Mouse (Mus musculus) embryonic facial prominence, embryonic 15.5 days (tissue): Measurements from ENCODE around the gene Sebox. TPM values are rescaled to one million over a fixed set of nuclear protein-coding genes. Genes with fewer than 3 reads are reported as not detected.
A peak's percentile ranks its signal among the peaks of the same experiment; 100 is the strongest.

Experiments
- ATAC-seq: fragments of 200-750 bp; cut with Nextera tagmentation; 2 replicates; pipeline ENCODE4 v1.8.0; 2017; ENCODE audit warnings: low read depth, moderate TSS enrichment; ENCODE audit not compliant: insufficient number of reproducible peaks, low FRiP score, low TSS enrichment
- H3K27ac ChIP-seq: fragments of 300-500 bp; sonication (generic); replicated peaks from 2 replicates; pipeline ENCODE4 v1.5.1; 2015; ENCODE audit warnings: mild to moderate bottlenecking, inconsistent platforms
- H3K27me3 ChIP-seq: fragments of 300-500 bp; sonication (generic); 2 replicates; pipeline ENCODE4 v1.6.1; 2015; ENCODE audit warnings: inconsistent platforms
- H3K36me3 ChIP-seq: fragments of 300-500 bp; sonication (generic); 2 replicates; pipeline ENCODE4 v1.6.1; 2015; ENCODE audit warnings: mild to moderate bottlenecking, inconsistent platforms
- H3K4me1 ChIP-seq: fragments of 300-500 bp; sonication (generic); 2 replicates; pipeline ENCODE4 v1.6.1; 2015; ENCODE audit warnings: inconsistent platforms
- H3K4me2 ChIP-seq: fragments of 300-500 bp; sonication (generic); replicated peaks from 2 replicates; pipeline ENCODE4 v1.6.1; 2015; ENCODE audit warnings: mild to moderate bottlenecking, inconsistent platforms
- H3K4me3 ChIP-seq: fragments of 300-500 bp; sonication (generic); replicated peaks from 2 replicates; pipeline ENCODE4 v1.5.1; 2015; ENCODE audit warnings: mild to moderate bottlenecking, inconsistent platforms
- H3K9ac ChIP-seq: fragments of 300-500 bp; sonication (generic); 2 replicates; pipeline ENCODE4 v1.6.1; 2015; ENCODE audit warnings: inconsistent platforms
- H3K9me3 ChIP-seq: fragments of 300-500 bp; sonication (generic); replicated peaks from 2 replicates; pipeline ENCODE4 v1.6.1; 2016; ENCODE audit warnings: inconsistent platforms
- WGBS: fragments of 180-500 bp; shearing (Covaris S2); methylation state at CpG from one replicate; pipeline ENCODE4 v1.1.7; 2015; 5-methylcytosine and 5-hydroxymethylcytosine counted together
- polyA plus RNA-seq: library from polyadenylated mRNA; unstranded; fragments of >200 nt; fragmentation: Nextera tagmentation; extraction: Ambion mirVana; gene quantifications from 2 replicates; pipeline ENCODE4 v1.2.1, GENCODE M21; 2015

Sebox gene
- 0.17 TPM in 1 of 2 replicates, not detected in the other for polyA plus RNA-seq

- Histone ChIP-seq H3K36me3 (peaks cover 16% of the 10 kb centered on the region), H3K27me3 (peaks cover 25% of the 10 kb centered on the region), H3K4me2 (no peak within 1 kb of the TSS), H3K27ac (no peak within 1 kb of the TSS), H3K9ac (no peak within 1 kb of the TSS), H3K9me3 (no peaks in the 10 kb centered on the region), H3K4me1 (peaks cover 2% of the 10 kb centered on the region; the same call in 1 of the 2 replicates), H3K4me3 (no peak within 1 kb of the TSS)
- WGBS, result 61% methylated on average over 7 of the region's 7 CpGs
- no peak for ATAC-seq
Observed at GRCm38 (mm10) chr11:78502909-78503650, at the start of gene Sebox. Gene Sebox, plus strand, starts transcription at chr11:78503447.

- Histone ChIP-seq H3K4me3 (no peak overlapping the region), H3K9ac (no peak overlapping the region), H3K9me3 (no peaks in the 10 kb centered on the region), H3K27ac (no peak overlapping the region), H3K36me3 (no peaks in the 10 kb centered on the region), H3K27me3 (0 out of 2 replicates have a peak, but pooled peaks cover 5% of the 10 kb centered on the region), H3K4me2 (no peak overlapping the region), H3K4me1 (no peaks in the 10 kb centered on the region)
- no peak for ATAC-seq
- WGBS, result 12% methylated on average over 4 of the region's 4 CpGs
Observed at GRCm38 (mm10) chr11:78453675-78454074, 49.6 kb upstream of the Sebox start.

DNA sequence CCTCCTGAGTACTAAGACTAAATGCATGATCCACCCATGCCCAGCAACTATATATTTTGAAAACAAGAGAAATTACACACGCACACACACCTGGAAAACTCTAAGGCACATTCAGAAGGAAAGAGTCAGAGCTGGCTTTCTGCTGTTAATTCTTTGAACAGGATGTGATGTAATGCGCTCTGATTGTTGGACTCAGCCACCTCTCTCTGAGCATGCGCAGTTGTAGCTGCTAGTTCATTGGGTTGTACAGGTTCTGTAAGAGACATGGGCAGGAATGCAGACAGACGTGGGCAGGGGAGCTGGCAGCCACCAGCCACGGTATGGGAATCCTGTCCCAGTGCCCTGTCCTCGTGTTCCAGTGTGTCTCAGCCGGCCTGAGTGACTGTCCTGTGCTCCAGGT, 49.0 kb upstream of the Sebox start:
- Histone ChIP-seq H3K27me3 (0 out of 2 replicates have a peak, but pooled peaks cover 5% of the 10 kb centered on the region), H3K4me1 (no peaks in the 10 kb centered on the region), H3K27ac (no peak overlapping the region), H3K9me3 (no peaks in the 10 kb centered on the region), H3K36me3 (no peaks in the 10 kb centered on the region), H3K9ac (no peak overlapping the region), H3K4me2 (no peak overlapping the region), H3K4me3 (no peak overlapping the region)
- peak; percentile 7; the same call in 1 of the 2 replicates for ATAC-seq
- 73% methylated on average over 7 of the region's 7 CpGs for WGBS

DNA sequence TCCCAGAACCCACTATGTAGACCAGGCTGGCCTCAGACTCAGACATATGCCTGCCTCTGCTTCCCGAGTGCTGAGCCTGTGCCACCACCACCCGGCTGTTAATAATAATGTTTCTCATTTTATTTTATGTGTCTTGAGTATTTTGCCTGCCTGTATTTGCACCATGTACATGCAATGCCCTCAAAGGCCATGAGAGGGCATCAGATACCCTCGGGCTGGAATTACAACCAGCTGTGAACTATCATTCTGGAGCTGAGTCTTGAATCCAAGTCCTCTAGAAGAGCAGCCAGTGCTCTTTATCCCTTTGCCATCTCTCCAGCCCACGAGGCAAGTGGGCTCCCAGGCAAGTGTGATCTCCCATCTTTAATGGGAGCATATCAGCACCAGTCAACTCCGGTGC, 47.9 kb upstream of the Sebox start:
- ATAC-seq, result no peak
- H3K27ac ChIP-seq, result no peak overlapping the region
- H3K27me3 ChIP-seq, result 0 out of 2 replicates have a peak, but pooled peaks cover 3% of the 10 kb centered on the region
- H3K9me3 ChIP-seq, result no peaks in the 10 kb centered on the region
- no peak overlapping the region for H3K4me2 ChIP-seq
- 41% methylated on average over 5 of the region's 5 CpGs for WGBS
- no peaks in the 10 kb centered on the region for H3K4me1 ChIP-seq
- no peaks in the 10 kb centered on the region for H3K36me3 ChIP-seq
- no peak overlapping the region for H3K4me3 ChIP-seq
- H3K9ac ChIP-seq, result no peak overlapping the region

GRCm38 (mm10) chr11:78458740-78459139, 44.5 kb upstream of the Sebox start:
- Histone ChIP-seq H3K4me3 (no peak overlapping the region), H3K4me1 (no peaks in the 10 kb centered on the region), H3K9ac (no peak overlapping the region), H3K9me3 (no peaks in the 10 kb centered on the region), H3K36me3 (no peaks in the 10 kb centered on the region), H3K27ac (no peak overlapping the region), H3K27me3 (no peaks in the 10 kb centered on the region), H3K4me2 (no peak overlapping the region)
- no peak for ATAC-seq
- WGBS, result 82% methylated on average over 17 of the region's 17 CpGs

DNA sequence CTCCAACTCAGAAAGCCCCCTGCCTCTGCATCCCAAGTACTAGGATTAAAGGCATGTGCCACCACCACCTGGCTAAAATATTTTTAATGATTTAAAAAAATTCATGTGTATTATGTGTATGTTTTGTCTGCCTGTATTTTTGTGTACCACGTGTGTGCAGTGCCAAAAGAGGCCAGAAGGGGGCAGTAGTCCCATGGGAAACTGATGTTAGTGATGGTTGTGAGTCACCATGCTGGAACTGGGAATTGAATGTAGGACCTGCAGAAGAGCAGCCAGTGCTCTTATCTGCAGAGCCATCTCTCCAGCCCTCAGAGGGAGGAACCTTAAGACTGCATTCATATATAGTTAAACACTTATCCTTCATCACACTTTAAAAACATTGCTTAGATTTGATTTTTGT, 41.4 kb upstream of the Sebox start:
- Histone ChIP-seq H3K4me3 (no peak overlapping the region), H3K9ac (no peak overlapping the region), H3K9me3 (no peaks in the 10 kb centered on the region), H3K36me3 (no peaks in the 10 kb centered on the region), H3K27ac (no peak overlapping the region), H3K27me3 (no peaks in the 10 kb centered on the region), H3K4me1 (peaks cover 14% of the 10 kb centered on the region), H3K4me2 (no peak overlapping the region)
- 77% methylated on average over 1 of the region's 1 CpGs for WGBS
- no peak for ATAC-seq

DNA sequence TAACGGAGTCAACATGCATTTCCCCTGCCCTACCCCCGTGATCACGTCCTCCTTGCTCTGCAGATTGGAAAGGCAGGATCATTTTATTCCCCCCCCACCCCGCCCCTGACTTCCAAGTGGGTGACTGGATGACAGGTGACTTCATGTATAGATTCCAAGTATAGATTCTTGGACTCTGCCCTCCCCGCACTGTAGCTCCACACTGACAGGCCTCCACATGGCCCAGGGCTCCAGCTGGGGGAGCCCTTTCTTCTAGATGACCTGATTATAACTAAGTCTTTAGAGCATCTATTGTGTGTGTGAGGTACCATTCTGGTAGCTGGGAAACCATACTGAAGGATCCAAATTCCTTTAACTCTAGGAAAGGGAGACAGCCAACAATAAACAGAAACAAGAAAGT, 40.6 kb upstream of the Sebox start:
- Histone ChIP-seq H3K27me3 (no peaks in the 10 kb centered on the region), H3K9ac (no peak overlapping the region), H3K27ac (no peak overlapping the region), H3K4me3 (no peak overlapping the region), H3K36me3 (no peaks in the 10 kb centered on the region), H3K9me3 (no peaks in the 10 kb centered on the region), H3K4me2 (no peak overlapping the region), H3K4me1 (peaks cover 17% of the 10 kb centered on the region)
- 78% methylated on average over 5 of the region's 5 CpGs for WGBS
- ATAC-seq, result no peak

DNA sequence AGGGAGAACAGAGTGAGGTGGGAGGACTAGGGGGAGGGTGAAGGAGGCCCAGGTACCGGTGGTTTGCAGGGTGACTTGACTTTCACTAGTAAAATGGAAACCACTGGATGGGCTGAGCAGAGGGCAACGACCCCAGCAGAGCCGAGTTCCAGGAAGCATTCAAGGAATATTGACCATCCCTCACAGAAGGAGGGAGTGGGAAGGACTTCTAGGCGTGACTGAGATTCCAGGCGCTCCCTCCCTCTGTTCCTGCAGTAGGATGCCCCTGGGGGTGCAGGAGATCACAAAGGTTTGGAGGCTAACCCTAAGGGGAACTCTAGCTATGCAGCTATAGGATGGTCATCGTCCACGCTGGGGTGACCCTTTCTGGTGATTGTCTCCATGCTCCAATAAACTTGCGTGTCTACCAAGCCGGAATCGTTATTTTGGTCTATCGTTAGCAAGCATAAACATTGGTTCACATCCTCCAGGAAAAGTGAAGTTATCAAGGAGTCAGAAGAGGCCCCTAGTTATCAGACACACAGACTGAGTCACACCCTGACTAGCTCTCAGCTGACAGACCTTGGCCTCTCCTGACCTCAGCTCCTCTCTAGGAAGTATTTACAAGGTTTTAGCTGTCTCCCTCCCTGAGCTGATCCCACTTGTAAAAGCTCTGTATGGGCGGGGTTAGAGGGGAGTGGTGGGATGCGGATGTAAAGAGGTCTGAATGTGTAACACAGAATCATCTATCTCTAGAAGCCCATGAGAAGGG, 39.8 kb upstream of the Sebox start:
- H3K4me2 ChIP-seq, result no peak overlapping the region
- WGBS, result 65% methylated on average over 13 of the region's 13 CpGs
- no peak overlapping the region for H3K27ac ChIP-seq
- no peaks in the 10 kb centered on the region for H3K27me3 ChIP-seq
- H3K9me3 ChIP-seq, result no peaks in the 10 kb centered on the region
- H3K9ac ChIP-seq, result no peak overlapping the region
- H3K4me3 ChIP-seq, result no peak overlapping the region
- H3K4me1 ChIP-seq, result peaks cover 17% of the 10 kb centered on the region
- no peaks in the 10 kb centered on the region for H3K36me3 ChIP-seq
- ATAC-seq, result no peak

- Histone ChIP-seq H3K4me2 (peak overlapping the region; percentile 88), H3K4me3 (peak overlapping the region; percentile 75), H3K4me1 (peaks cover 17% of the 10 kb centered on the region), H3K36me3 (no peaks in the 10 kb centered on the region), H3K27ac (peak overlapping the region; percentile 96), H3K27me3 (no peaks in the 10 kb centered on the region), H3K9me3 (no peaks in the 10 kb centered on the region), H3K9ac (peak overlapping the region; percentile 84; the same call in 1 of the 2 replicates)
- 20% methylated on average over 9 of the region's 9 CpGs for WGBS
- ATAC-seq, result no peak
Observed at GRCm38 (mm10) chr11:78465116-78465515, 38.1 kb upstream of the Sebox start.

DNA sequence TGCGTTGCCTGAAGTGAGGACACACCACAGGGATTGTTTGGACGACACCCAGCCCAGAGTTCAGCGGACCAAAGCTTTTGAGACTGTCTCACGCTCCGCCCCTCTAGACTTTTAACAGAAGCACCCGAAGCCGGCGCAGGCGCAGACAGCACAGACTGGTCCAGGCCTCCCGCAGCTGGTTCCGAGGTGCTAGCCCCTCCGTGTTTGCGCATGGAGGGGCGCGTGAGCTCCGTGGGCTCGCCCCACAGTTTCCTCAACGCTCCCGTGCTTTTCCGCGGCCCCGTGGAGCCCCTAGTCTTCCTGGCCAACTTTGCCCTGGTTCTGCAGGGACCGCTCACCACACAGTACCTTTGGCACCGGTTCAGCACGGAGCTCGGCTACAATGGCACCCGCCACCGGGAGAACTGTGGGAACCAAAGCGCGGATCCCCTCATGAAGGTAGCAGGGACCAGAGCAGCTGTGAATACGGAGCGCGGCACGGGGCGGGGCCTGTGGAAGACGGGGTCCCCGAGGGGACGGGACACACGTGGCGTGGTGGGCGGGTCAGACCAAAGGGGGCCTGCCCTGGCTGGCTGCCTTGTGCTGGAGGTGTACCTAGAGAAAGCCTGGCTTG, 37.6 kb upstream of the Sebox start, which contains the start of gene Slc46a1:
TSS of gene Slc46a1 (plus strand) at position 130 of the 613 bp plus-strand sequence.
- under 1% methylated on average over 41 of the region's 41 CpGs for whole genome bisulfite sequencing
- peak within 1 kb of the TSS; percentile 88 for H3K4me2 ChIP-seq
- H3K4me3 ChIP-seq, result peak within 1 kb of the TSS; percentile 75
- H3K36me3 ChIP-seq, result no peaks in the 10 kb centered on the region
- no peaks in the 10 kb centered on the region for H3K9me3 ChIP-seq
- H3K4me1 ChIP-seq, result peaks cover 17% of the 10 kb centered on the region
- H3K9ac ChIP-seq, result peak within 1 kb of the TSS; percentile 84
- ATAC-seq, result peak; percentile 93
- peak within 1 kb of the TSS; percentile 96 for H3K27ac ChIP-seq
- H3K27me3 ChIP-seq, result no peaks in the 10 kb centered on the region
